Mouse (Mus musculus) leukemia stem cell, adult 10-12 weeks (primary cell): ENCODE measurements around the gene Olfr98. TPM values are rescaled to one million over a fixed set of nuclear protein-coding genes. Genes with fewer than 3 reads are reported as not detected.

Experiments used
- polyA plus RNA-seq: library from polyadenylated mRNA; stranded (reverse); fragments of >175 nt; gene quantifications from 2 replicates; pipeline ENCODE4 v1.2.3, GENCODE M21; 2012; ENCODE audit warnings: low replicate concordance

The Olfr98 gene
- polyA plus RNA-seq = not detected in 2 replicates

GRCm38 (mm10) chr17:37263626-37264025 is at the start of gene Olfr98:
Gene Olfr98 (minus strand): TSS chr17:37263749.

GRCm38 (mm10) chr17:37304213-37304612 is 40.7 kb upstream of the Olfr98 start, which contains the start of gene Olfr101:
Gene Olfr101 (minus strand): TSS chr17:37304313.

GRCm38 (mm10) chr17:37283360-37283759 is 19.8 kb upstream of the Olfr98 start, which contains the start of gene Olfr99:
Gene Olfr99 (minus strand): TSS chr17:37283460.

GRCm38 (mm10) chr17:37270058-37270701 is 6.6 kb upstream of the Olfr98 start, which contains the start of gene H2-M3:
Gene H2-M3 (plus strand): TSS chr17:37270220.

GRCm38 (mm10) chr17:37237230-37237629 is 26.3 kb downstream of the Olfr98 start, which contains the start of gene Olfr97:
Gene Olfr97 (minus strand): TSS chr17:37237330.

GRCm38 (mm10) chr17:37219846-37220245 is 43.7 kb downstream of the Olfr98 start, which contains the start of gene Olfr96:
Gene Olfr96 (plus strand): TSS chr17:37220146.

GRCm38 (mm10) chr17:37213018-37213417 is 50.5 kb downstream of the Olfr98 start, which contains the start of gene Olfr95:
Gene Olfr95 (minus strand): TSS chr17:37213118.

Other genes starting within 250 kb of the Olfr98 start
- gene Mog, start 240.4 kb downstream of the Olfr98 start, polyA plus RNA-seq = not detected in 2 replicates
- gene Gabbr1, start 217.8 kb downstream of the Olfr98 start, polyA plus RNA-seq = 15.3 and 37.9 TPM in 2 replicates
- gene Olfr90, start 175.2 kb downstream of the Olfr98 start, polyA plus RNA-seq = not detected in 2 replicates
- gene Olfr91, start 165.5 kb downstream of the Olfr98 start, polyA plus RNA-seq = not detected in 2 replicates
- not detected in 2 replicates for gene Olfr92, start 143.7 kb downstream of the Olfr98 start, polyA plus RNA-seq
- not detected in 2 replicates for gene Olfr93, start 102.3 kb downstream of the Olfr98 start, polyA plus RNA-seq
- not detected in 2 replicates for gene Ubd, start 69.9 kb downstream of the Olfr98 start, polyA plus RNA-seq
- gene Olfr94, start 62.8 kb downstream of the Olfr98 start, polyA plus RNA-seq = not detected in 2 replicates
- not detected in 2 replicates for gene Olfr95, start 50.6 kb downstream of the Olfr98 start, polyA plus RNA-seq
- gene Olfr96, start 43.6 kb downstream of the Olfr98 start, polyA plus RNA-seq = not detected in 2 replicates
- gene Olfr97, start 26.4 kb downstream of the Olfr98 start, polyA plus RNA-seq = not detected in 2 replicates
- gene H2-M3, start 6.5 kb upstream of the Olfr98 start, polyA plus RNA-seq = 0.33 and 1.7 TPM in 2 replicates
- not detected in 2 replicates for gene Olfr99, start 19.7 kb upstream of the Olfr98 start, polyA plus RNA-seq
- gene Olfr101, start 40.6 kb upstream of the Olfr98 start, polyA plus RNA-seq = not detected in 2 replicates
- gene Olfr102, start 53.3 kb upstream of the Olfr98 start, polyA plus RNA-seq = not detected in 2 replicates
- not detected in 2 replicates for gene Olfr103, start 75.9 kb upstream of the Olfr98 start, polyA plus RNA-seq
- not detected in 2 replicates for gene Olfr104-ps, start 95.8 kb upstream of the Olfr98 start, polyA plus RNA-seq
- not detected in 2 replicates for gene Olfr105-ps, start 115.3 kb upstream of the Olfr98 start, polyA plus RNA-seq
- gene Olfr106-ps, start 126.6 kb upstream of the Olfr98 start, polyA plus RNA-seq = not detected in 2 replicates
- not detected in 2 replicates for gene Olfr107, start 135.5 kb upstream of the Olfr98 start, polyA plus RNA-seq
- not detected in 2 replicates for gene Olfr108, start 181.7 kb upstream of the Olfr98 start, polyA plus RNA-seq
- not detected in 2 replicates for gene Olfr109, start 195.2 kb upstream of the Olfr98 start, polyA plus RNA-seq
- gene H2-M2, start 219.8 kb upstream of the Olfr98 start, polyA plus RNA-seq = not detected in 2 replicates
- not detected in 2 replicates for gene Olfr110, start 228.7 kb upstream of the Olfr98 start, polyA plus RNA-seq
- gene Olfr111, start 244.3 kb upstream of the Olfr98 start, polyA plus RNA-seq = not detected in 2 replicates